Mouse (Mus musculus): ENCODE results near the gene Stk10.
"Not testable (repeated sequence)": the region's sequence is repeated elsewhere in the genome, so short reads cannot be mapped to it uniquely, and the experiment has no call there.

Gene Stk10

DNA sequence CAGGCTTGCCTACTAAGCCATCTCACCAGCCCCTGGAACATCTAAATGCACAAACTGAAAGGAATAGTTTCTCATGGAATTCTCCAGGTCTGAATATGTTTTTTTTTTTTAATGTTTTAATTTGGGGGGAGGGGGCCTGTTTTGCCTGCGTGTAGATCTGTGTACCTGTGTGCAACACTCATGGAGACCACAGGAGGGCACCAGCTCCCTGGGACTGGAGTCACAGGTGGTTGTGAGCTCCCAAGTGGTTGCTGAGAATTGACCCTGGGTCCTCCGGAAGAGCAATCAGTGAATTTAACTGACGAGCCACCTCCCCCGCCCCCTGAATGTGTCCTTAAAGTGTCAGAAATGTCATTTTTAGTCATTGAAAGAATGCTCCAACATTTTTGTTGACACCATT, 61.0 kb downstream of the Stk10 start:
- peak; percentile 50 for DNase-seq (ENCODE audit: low read depth, low spot score)

DNA sequence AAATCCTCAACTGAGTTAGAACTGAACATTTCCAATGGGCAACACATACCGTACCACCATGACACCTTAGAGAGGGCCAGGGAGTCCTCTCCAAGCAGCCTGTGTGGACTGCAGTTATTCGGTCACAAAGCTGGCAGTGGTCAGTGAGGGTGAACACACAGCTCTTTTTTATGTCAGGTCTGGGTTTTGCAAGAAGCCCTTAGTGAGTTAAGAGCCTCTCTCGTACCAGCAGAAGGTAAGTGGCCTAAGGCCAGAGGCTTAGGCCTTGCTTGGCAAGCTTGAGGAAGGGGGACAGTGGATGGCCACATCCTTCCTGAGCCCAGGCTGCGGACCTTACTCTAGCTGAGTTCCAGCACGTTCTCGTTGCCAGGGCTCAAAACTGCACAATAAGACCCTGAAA, 67.3 kb downstream of the Stk10 start:
- DNase-seq (ENCODE audit: low read depth, low spot score): no peak

DNA sequence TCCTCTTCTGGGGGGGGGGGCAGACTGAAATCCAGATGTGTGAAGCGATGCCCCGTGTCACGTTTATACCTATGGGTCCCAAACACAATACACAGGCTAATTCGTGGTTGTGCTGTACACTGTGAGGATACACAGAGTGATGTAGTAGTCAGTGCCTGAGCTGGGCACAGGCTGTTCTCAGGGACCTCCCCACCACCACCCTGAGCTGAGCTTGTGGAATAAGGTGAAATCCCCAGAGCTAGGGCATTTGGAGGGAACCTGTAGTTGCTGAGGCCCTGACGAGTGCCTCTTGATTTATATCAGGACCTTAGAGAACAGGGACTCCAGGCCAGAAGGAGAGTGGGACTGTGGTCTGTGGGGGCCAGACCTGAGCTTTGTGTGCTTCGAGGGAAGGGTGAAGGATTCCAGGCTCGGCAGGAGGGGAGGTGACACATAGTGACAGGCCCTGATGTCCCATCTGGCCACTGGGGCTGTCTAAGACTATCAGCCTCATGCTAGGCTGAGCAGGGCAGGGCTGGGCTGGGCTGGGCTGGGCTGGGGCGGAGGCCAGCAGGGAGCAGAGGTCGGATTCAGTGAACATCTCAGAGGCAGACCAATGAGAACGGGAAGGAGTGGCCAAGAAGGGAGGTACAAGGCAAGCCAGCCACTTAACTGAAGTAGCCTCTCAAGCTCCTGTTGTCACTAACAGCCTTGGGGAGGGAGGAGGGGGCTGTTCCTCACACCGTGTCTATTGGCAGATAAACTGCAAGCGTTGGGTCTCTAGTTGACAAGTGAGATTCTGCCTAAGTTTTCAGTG, 68.6 kb downstream of the Stk10 start:
- DNase-seq (ENCODE audit: low read depth, low spot score): peak; percentile 73

DNA sequence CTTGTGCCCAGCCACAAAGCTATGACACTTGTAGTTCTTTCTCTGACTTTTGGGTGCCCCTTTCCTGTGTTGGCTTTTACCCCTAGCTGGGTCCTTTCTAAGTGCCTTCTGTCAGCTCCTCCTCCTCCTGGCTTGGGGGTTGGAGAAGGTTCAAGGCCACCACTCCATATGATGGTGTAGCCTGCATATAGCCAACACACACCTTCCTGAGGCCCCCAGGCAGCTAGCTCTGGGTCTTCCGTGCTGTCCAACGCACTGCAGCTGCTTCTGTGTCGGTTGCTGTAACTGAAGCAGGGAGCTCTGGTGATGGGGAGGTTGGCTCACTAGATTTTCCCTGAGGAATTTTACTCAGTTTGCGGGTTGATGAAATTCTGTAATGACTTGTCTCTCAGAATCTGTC, 71.6 kb downstream of the Stk10 start:
- no peak for DNase-seq (ENCODE audit: low read depth, low spot score)

DNA sequence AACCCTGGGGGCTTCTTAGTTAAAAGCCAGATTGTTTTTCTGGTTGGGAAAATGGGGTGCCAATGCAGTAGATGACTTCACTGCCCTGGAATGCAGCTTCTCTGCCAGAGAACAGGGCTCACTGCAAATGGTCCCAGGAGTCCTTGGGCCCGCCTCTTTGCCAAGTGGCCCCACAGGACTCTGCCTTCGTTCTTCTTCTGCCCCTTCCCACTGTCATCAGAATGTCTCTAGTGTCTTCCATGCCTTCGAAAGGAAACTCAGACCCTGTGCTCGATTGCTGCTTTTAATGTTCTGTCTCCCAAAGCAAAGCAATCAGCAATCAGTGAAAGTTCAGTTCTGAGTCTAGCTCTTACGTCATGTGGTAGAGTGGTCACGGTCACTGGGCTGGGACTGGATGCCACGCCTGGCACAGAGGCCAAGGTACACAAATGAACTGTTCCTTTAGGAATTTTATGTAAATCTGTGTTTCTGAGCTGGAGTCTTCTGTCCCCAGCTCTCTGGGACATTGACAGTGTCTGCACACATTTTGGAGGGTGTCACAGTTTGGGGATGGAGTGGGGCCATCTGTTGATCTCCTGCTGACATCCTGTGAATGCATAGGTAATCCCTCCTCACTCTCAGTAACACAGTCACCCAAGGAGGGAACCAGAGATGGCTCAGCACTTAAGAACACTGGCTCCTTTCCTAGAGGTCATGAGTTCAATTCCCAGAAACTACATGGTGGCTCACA, 72.2 kb downstream of the Stk10 start:
- no peak for DNase-seq (ENCODE audit: low read depth, low spot score)

DNA sequence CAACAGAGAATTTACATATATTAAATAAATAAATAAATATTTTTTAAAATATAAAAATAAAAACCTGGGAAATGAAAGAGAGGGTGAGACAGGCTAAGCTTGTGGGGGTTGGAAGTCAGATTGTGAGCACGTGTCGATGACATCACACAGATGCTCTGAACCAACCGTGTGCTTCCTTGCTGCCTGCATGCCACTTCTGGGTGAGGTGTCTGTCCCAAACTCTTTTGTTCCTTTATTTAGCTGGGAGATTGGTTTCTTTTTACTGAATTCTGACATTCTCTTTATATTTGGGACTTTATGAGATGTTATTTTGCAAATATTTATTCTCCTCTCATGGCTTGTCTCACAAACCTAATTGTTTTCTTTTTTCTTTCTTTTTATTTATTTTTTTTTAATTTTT, 72.8 kb downstream of the Stk10 start:
- no peak for DNase-seq (ENCODE audit: low read depth, low spot score)

DNA sequence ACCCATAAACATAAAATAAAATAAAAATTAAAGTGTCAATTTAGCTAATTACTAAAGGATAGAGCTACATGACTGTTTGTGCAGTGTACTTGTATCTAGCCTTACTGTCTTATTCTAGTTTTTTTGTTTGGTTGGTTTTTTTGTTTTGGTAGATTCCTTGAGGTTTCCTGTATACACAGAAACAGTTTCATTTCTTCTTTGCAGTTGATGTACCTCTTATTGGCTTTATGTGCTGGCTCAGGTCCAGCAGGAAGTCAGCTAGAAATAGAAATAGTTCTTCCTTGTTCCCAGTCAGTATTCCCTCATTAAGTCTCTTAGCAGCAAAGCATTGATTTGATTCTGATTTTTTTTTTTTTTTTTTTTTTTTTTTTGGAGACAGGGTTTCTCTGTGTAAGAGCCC, 74.2 kb downstream of the Stk10 start:
- DNase-seq (ENCODE audit: low read depth, low spot score): no peak

DNA sequence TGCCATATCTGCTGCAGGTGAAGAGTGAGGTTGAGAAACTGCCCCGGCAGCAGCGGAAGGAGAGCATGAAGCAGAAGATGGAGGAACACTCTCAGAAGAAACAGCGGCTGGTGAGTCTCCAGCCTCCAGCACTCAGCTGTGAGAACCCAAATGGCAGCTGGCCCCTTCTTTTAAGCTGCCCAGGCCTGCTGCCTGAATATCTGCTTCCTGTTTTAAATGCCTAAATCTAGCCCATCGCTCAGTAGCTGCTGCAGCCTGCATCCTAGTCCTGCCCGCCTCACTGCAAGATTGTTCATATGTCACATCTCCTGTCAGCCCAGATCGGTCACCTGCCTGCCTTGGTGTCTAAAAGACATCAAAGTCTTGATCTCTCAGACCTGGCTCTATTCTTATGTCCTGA, 77.5 kb downstream of the Stk10 start:
- DNase-seq (ENCODE audit: low read depth, low spot score): no peak

DNA sequence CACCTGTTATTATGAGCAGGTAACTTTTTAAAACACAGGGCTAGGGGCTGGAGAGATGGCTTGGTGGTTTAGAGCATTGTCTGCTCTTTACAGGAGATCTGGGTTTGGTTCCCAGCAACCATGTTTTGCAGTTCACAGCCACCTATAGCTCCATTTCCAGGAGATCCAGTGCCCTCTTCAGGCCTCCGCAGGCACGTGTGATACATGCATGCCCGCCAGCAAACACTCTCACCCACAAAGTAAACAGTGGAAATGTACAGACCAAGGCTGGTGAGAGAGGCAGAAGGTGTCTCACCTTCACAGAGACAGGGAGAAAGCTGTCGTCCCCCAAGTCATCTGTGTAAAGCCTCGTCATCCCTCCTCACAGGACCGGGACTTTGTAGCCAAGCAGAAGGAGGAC, 79.2 kb downstream of the Stk10 start:
- DNase-seq (ENCODE audit: low read depth, low spot score): no peak

DNA sequence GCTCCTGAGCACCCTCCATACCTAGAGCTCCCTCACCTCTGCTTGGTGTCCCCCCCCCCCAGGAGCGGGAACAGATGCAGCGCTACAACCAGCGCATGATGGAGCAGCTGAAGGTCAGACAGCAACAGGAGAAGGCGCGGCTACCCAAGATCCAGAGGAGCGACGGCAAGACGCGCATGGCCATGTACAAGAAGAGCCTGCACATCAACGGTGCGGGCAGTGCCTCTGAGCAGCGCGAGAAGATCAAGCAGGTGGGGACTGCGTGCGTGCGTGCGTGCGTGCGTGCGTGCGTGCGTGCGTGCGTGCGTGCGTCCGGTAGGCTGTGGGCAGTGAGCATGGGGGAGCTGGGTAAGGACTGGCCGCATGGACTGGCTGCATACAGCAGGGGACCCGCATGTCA, 81.4 kb downstream of the Stk10 start:
- DNase-seq (ENCODE audit: low read depth, low spot score): peak; percentile 75

DNA sequence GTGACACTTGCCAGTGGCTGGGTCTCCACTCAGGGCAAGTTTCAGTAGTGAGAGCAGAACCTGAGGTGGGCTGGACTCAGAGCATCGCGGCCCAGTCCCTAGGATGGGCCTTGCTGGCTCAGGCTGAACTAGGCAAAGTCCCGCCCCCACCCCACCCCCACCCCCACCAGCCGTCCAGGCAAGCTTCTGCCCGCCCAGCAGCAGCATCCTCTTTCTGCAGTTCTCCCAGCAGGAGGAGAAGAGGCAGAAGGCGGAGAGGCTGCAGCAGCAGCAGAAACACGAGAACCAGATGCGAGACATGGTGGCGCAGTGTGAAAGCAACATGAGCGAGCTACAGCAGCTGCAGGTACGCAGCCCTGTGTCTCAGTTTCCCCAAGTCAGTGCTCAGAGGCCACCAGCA, 82.5 kb downstream of the Stk10 start:
- peak; percentile 48 for DNase-seq (ENCODE audit: low read depth, low spot score)

DNA sequence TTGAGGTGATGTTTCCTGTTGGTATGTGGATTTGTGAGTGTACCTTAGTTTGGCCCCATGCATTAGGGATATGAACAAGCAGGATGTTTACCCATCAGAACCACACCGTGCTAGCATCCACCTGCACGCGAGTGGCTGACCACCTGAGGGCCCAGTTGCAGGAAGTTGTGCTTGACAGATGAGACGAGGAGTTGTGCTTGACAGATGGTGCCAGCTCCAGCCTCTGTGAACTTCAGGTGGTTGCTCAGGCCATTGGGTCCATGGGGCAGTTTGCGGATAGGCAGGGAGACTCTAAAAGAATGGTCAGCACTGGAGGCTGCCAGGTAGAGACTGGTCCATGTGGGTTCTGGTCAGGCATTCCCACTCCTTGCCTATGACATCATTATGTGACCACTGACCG, 83.0 kb downstream of the Stk10 start:
- no peak for DNase-seq (ENCODE audit: low read depth, low spot score)

DNA sequence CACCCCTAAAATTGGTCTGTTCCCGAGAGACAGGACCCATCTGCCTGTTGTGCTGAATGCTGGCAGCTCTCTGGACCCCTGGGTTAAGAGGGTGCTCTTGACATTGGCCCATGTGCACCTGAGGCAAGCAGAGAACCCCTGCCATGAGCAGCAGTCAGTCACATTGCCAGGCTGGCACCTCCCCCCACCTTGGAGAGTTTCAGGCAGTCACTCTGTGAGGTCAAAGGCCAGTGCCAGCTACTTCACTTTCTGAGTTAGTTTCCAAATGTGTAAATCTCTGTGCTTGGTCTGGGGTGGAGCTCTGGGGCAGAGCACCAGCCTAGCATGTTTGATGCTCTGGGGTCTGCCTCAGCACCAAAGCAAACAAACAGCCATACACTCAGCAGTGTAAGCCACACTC, 84.9 kb downstream of the Stk10 start:
- DNase-seq (ENCODE audit: low read depth, low spot score): no peak

DNA sequence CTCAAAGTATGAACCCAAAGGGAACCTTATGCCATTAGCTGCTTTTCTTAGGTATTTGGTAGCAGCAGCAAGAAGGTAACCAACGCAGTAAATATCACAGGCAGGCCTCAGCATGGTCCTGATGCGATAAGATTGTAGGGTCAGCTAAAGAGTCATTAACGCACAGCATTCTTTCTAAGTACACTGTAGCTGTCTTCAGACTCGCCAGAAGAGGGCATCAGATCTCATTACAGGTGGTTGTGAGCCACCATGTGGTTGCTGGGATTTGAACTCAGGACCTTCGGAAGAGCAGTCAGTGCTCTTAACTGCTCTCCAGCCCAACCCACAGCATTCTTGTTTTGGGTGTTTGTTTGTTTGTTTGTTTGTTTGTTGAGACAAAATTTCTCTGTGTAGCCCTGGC, 85.5 kb downstream of the Stk10 start:
- not testable (repeated sequence) for DNase-seq (ENCODE audit: low read depth, low spot score)

DNA sequence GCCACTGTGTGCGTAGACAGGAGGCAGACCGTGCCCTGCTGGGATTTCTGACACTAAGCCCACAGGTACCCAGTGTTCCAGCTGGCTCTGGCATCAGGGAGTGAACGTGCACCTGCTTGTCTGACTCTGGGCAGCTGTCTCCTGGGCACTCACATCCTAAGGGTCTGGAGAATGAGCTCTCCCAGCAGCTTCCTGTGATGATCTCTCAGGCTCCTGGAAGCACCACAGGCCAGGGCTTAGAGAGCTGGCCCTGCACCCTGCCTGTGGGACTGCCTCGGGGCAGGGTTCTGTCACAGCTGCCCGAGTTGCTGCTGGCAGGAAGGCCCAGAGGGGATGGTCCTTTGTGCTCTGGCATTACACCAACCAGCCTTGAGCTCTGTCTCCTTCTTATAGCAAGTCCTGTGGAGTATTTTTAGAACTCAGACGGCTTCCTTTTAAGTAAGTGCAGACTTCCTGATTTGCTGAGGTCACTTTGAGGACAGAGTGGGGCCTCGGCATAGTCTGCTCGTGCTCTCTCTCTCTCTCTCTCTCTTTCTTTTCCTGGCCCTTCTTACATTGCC, 86.2 kb downstream of the Stk10 start:
- no peak for DNase-seq (ENCODE audit: low read depth, low spot score)

DNA sequence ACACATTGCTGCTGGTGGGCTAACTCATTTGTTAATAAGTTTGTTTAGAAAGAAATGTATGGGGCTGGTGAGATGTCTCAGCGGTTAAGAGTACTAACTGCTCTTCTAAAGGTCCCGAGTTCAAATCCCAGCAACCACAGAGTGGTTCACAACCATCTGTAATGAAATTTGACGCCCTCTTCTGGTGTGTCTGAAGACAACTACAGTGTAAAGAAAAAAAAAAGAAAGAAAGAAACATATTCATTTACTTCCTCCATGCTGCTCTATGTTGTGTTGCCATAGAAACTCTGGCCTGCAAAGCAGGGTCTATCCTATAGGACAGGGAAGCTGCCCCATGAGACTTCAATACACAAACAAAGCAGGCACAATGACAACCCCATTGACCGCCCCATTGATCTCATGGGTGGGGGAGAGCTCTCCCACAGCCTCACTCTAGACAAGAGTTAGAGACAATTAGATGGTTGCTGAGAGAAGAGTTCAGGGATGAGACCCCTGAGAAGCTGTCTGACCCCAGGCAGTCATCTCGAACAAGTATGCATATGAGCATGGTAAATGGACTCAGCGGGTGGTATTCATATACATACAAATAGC, 86.9 kb downstream of the Stk10 start:
- DNase-seq (ENCODE audit: low read depth, low spot score): peak; percentile 22

DNA sequence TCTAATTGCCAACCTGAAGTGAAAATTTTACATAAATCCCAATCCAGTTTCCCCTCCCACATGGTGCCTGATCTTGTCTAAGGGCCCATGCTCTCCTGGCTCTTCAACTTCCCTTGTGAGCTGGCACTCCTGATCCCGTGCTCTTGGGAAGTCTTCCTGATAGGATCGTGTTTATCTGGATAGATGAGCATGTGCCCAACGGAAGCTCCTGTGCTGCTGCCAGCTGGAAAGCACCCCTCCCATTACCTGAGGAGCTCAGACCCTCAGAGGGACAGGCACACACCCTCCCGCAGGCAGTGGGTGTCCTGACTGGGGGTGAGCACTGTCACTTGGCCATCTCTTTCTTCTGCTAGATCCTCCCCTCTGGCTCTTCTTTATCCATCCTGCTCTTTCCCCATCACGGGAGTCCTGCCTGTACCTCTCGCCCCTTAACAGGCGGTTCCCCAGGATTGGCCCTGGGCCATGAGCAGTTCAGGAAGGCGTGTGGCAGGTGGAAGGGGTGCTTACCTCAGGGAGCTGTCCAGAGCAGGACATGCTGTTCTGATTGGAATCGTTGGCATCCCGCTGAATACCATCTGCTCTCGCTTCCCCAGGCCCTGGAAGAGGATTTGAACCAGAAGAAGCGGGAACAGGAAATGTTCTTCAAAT, 88.8 kb downstream of the Stk10 start:
- DNase-seq (ENCODE audit: low read depth, low spot score): no peak

DNA sequence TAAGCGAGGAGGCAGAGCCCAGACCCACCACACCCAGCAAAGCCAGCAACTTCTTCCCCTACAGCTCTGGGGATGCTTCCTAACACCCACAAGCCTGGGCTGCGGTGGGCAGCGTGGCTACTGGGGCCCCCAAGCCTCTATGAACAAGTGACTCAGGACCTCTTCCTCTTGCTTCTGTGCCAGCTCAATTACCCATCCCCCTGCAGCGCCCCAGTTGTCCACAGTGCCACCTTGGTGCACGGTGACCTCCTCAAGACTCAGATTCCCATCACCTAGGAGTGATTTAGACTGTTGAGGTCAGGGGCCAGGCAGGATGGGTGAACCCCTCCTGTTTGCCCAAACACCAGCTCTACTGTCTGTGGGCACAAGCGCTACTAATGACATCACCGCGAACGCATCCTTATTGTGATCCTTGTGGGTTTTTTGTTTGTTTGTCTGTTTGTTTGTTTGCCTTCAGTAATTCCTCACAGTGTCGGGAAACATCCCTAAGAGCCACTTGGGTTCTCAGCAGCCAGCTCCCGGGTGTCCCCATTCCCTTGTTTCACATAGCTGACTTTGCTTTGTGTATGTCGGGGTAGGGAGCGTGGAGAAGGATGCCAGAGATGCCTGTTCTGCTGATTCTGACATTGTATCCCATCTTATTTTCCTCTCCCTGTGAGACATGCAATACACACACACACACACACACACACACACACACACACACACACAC, 89.5 kb downstream of the Stk10 start:
- DNase-seq (ENCODE audit: low read depth, low spot score): no peak

DNA sequence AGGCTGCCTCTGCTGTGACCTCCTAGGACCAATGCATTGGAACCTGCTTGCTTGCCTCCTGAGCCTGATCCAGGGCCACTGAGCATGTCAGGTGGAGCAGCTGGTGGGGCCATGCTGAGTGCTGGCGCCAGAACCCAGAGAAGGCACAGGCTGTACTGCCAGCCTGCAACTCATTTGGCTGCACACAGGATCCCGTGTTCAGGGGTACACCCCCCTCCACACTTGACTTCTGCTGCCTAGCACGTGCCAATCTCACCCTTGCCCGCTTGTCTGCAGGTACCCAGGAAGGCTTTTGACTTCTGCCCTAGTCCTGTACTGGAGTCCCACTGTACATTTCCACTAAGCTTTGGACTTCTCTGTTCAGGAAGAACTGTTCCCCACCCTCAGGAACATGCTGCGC, 90.1 kb downstream of the Stk10 start:
- DNase-seq (ENCODE audit: low read depth, low spot score): no peak

DNA sequence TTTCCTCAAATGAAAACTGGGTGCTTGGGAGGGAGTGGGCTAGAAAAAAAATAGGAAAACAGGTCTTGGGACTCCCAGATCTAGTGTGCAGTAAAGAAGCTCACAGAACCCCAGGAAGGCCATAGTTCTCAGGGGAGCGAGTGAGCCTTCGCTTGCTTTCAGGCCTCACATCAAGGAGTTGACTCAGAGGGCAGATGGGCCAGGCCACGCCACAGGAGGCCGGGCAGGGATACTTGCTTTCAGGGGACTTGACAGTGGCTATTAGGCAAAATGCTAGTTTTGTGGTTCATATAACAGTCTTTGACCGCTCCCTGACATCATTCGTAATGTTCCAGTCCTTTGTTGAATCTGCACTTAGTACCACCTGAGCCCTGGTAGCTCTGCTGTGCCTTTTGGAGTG, 90.8 kb downstream of the Stk10 start:
- no peak for DNase-seq (ENCODE audit: low read depth, low spot score)

DNA sequence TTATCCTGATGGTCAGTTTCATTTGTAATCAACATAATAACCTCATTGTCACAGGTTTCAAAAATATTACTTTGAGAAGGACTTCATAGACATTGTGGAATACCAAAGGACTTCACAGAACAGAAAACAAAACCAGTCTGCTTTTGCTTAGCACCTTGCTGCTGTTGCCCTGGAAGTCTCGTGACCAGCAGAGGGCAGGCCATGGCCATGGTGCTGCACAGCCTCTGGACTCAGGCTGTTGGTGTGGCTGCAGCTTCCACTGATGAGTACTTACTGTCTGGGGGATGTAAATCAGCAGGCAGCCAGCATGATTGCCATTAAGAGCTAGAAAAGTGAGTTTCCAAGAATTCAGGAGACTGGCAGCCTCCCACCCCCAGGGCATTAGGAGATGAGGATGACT, 92.6 kb downstream of the Stk10 start:
- DNase-seq (ENCODE audit: low read depth, low spot score): no peak

DNA sequence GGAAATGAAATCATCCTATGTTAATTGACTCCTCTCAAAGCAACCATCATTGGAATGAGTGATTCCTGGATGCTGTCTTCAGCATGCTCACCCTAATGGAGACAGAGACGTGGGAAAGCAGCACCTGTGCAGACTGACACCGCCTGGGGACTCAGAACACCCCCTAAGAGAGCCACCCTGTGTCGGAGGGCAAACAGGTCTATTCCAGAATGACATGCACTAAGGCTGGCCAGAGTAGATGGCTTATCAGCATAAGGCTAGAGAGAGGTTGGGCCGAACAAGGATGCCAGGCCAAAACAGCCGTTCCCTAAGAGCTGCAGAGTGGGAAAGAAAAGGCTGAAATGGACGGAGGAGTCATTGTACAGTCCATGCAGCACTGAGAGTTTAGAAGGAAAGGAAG, 93.0 kb downstream of the Stk10 start:
- no peak for DNase-seq (ENCODE audit: low read depth, low spot score)

Data from R1 (cell line).